Mouse (Mus musculus) heart, postnatal 0 days (tissue): ENCODE measurements around the gene Kansl1.

ENCODE experiments used
- CTCF ChIP-seq: IDR thresholded peaks from 2 replicates; pipeline ENCODE4 v1.5.1; 2016; ENCODE audit warnings: antibody characterized with exemption, control low read depth, low read depth
- EP300 ChIP-seq: IDR thresholded peaks from 2 replicates; pipeline ENCODE4 v1.6.1; 2016; ENCODE audit warnings: antibody characterized with exemption, low read depth

GRCm38 (mm10) chr11:104438450-104438849, 30.2 kb downstream of the Kansl1 start:
- TF ChIP-seq CTCF (no peak), EP300 (no peak)
